Mouse (Mus musculus): ENCODE measurements around the gene Xkr8.

The Xkr8 gene

DNA sequence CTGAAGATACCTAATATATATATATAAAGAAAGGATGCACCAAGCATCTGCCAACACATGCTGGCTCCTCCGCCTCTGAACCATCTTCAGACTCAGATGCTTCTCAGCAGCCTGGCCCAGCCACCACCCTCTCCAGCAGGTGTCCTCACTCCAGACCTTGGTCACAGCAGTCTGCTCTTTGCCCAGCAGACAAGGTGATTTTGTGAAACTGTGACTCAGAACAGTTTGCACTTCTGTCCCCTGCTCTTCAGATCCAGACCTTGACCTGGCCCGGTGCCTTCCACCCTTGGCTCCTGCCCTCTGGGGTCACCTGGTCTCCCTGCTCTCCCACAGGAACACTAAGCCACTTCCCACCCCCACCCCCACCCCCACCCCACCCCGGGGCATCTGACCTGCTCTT lies 3.5 kb upstream of the Xkr8 start:
- no peak for DNase-seq (ENCODE audit: low spot score)

DNA sequence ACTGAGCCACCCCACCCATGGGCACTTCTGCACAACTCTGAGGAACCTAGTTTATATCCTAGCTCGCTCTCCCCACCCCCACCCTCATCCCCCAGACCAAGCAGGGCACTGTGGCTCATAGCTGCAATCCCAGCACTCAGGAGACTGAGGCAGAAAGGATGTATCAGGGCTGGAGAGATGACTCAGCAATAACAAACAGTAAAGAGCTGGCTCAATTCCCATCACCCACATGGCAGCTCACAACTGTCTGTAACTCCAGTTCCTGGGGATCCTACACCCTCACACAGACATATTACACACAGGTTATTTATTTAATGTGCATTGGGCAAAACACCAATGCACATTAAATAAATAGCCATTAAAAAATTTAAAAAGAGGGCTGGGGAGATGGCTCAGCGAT lies 3.0 kb upstream of the Xkr8 start:
- peak; percentile 45 for DNase-seq (ENCODE audit: low spot score)

DNA sequence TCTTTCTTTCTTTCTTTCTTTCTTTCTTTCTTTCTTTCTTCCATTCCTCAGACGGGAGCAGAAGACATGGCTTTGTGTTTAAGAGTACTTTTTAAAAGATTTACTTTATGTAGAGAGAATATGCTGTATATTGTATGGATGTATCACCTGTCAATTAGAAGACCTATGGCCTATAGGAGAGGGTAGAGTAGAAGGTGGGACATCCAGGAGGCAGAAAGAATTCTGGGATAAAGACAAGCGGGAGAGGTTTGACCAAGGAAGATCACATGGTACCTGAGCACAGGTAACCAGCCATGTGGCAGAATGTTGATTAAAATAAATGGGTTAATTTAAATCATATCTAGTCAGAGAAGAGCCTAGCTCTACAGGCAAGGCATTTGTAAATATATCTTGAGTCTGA lies 2.4 kb upstream of the Xkr8 start:
- no peak for DNase-seq (ENCODE audit: low spot score)

DNA sequence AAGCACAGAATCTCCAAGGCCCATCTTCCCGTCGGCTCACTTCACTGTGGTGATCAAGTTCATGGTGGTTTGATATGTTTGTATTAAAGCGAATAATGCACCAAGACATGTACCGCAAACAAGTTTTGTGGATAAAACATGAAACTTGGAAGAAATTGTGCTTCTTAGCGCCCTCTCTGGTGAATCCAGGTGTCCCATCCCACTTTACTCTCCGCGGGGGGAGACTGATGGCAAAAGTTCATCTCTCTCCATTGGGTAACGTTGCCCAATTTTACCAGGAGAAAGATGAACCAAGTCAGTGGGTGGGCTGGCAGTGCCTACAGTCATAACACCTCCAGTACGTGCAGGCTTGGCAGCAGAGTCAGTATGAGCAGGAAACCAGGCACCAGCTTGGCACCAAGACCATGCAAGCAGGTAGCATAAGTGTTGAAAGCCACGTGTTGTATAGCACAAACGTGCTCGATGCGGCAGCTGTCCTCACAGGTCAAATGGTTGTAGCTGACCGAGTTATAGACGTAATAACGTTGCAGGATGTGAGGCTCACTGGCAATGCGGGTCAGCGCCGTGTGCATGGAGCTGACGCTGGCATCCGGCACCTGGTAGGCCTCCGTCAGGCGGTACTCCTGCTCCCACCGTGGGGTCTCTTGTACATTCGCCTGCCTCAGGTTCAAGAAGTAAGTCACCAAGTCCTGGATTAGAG lies 875 bp upstream of the Xkr8 start:
- no peak for DNase-seq (ENCODE audit: low spot score)

DNA sequence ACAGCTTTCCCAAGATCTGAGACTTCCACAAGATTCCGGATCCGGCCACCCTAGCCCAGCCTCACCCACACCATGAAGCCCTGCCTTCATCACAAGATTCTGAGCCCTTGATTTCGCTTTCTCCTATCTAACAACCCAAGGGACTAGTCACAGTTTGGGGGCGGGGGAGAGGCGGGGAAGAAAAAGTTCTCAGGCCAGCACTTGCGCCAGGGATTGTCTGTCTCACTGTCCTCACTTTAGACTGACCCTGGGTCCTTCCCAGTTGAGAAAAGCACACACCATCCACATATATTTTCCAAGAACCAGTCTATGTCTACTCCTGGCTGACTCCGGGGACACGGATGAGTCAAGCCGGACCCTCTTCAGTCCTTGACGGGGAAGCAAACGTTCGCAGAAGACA lies 730 bp downstream of the Xkr8 start:
- peak; percentile 32 for DNase-seq (ENCODE audit: low spot score)

DNA sequence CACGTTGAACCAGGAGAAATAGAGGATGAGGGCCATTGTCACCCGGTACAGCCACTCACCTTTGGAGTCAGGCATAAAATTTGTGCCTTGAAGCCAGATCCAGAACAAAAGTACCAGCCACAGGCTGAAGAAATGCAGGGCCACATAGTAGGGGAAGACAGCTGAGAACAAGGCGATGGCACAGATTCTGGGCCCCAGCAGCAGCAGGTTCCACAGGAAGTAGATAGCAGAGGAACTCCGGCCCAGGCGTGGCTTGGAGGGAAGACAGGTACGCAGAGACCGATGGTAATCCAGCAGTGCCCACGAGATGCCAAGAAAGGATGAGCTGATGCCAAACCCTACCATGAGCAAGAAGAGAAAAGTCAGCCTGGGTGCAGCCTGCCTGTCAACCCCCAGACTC lies 4.1 kb downstream of the Xkr8 start:
- DNase-seq (ENCODE audit: low spot score), result no peak

DNA sequence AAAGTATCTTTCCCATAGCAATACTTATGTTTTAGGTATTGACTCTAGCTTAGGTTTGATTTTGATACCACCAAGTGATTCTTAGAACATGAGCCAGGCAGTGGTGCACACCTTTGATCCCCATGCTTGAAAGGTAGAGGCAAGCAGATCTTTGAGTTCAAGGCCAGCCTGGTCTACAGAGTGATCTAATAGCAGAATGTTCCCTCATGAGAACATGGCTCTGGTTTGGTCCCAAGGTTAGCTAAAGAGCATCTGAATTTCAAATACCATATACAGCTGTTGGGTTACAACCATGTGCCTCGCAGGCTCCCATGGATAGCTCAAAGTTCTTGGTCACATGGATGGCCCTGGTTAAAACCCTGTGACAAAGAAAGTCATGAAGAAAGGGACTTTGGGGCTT lies 14.1 kb downstream of the Xkr8 start:
- DNase-seq (ENCODE audit: low spot score), result no peak

DNA sequence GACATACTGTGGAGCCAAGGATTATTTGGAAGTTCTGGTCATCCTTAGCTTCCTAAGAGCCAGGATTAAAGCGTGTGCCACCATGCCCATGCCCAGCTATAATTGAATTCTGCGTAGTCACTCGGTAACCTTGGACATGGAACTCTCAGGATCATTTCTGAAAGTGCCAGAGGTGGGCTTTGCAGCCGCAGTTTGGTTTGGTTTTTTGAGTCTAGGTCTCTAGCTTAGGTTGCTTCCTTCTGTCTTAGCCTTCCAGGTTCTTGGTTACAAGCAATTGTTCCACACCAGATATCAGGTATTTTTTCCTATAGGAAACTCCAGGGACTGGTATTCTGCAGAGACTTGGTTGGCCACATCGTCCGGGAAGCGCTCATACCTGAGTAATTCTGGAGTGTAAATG lies 19.2 kb downstream of the Xkr8 start:
- no peak for DNase-seq (ENCODE audit: low spot score)

DNA sequence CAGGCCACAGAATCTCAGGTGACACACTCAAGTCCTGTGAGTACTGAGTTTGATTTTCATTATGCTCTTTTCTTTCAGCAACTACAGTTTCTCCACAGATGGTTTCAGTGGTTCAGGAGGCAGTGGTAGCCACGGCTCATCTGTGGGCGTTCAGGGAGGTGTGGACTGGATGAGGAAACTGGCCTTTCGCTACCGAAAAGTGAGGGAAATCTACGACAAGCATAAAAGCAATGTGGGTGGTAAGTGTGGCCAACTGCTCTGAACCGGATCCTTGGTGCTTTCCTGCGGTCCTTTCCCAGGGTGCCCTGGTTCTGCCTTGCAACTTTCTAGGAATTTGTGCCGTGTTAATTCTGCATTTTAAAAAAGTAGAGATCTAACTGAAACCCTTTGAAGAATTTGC lies 25.5 kb downstream of the Xkr8 start:
- no peak for DNase-seq (ENCODE audit: low spot score)

DNA sequence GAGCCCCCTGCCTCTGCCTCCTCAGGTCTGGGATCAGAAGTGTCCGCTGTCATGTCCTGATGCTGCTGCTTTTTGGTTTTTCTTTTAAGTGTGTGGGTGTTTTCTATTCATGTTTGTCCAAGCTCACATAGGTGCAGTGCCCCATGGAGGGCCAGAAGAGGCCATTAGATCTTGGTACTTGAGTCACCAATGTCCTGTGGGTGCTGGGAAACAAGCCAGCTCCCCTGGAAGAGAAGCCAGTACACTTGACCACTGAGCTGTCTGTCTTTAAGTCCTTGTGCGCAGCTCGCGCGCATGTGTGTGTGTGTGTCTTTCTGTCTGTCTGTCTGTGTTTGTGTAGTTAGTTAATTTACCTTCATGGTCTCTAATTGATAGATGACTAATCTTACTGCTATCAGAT lies 30.3 kb downstream of the Xkr8 start:
- no peak for DNase-seq (ENCODE audit: low spot score)

DNA sequence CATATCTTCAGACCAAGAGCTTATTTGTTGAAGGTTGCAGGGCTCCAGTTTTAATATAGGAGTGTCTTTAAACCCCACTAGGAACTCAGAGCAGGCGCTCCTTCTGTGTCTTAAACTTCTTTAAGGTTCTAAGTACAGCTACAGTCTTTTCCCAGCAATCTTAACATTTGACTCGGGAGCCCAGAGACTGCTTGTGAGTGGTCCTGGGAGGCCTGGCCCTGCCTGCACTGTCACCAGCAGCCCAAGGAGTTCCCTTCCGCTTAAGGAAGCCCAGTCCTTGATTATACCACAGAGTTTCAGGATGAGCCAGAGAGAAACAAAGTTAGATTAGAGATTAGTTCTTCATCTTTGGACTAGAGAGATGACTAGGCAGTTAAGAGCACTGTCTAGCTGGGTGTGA lies 39.0 kb downstream of the Xkr8 start:
- no peak for DNase-seq (ENCODE audit: low spot score)

DNA sequence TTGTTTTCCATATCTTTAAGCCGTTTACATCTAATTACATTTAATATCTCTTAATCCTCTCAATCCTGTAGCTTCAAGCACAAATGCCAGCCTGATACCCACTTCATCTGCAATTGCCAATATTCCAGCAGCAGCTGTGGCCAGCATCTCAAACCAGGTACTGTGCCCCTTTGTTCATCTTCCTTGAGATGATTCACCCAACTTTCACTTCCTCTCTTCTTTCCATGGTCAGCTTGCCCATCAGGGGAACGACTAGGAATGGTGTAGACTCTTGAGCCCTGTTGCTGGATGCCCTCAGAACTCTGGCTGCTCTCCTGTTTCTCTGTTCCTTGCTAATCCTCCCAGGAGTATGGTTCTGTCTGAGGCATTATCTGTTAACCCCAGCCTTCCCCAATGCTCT lies 42.7 kb downstream of the Xkr8 start:
- DNase-seq (ENCODE audit: low spot score), result no peak

DNA sequence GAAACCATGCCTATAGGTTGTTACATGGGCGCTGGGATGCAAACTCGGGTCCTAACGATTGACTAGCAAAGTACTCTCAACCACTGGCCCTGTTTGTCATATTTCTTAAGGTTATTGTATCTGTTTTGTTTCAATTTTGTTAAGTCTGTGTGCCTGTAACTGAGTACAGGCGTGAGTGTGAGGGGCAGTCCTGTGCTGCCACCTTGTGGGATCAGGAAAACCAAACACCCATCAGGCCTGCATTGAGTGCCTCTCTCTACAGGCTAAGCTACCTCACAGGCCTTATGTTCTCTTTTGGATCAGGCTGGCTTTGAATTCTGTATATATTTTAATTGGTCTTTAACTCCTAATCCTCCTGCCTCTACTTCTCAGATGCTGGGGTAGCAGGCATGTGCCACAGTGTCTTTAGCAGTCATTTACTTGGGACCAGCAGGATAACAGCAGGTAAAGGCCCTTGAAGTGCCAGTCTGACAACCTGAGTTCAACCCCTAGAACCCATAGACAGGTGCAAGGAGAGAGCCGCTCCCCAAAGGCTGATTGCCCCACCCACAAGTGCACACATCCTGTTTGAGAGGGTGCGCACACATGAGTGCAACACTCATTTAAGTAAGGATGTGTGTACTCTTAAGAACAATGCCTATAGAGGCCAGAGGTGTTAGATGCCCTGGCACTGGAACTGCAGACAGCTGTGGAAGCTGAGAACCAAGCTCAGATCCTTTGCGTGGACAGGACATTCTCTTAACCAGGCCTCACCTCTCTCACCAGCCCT lies 55.4 kb downstream of the Xkr8 start:
- DNase-seq (ENCODE audit: low spot score), result peak; percentile 80
